Mouse (Mus musculus) left cerebral cortex, postnatal 14 days (tissue): ENCODE measurements around the gene Chrd. TPM values are rescaled to one million over a fixed set of nuclear protein-coding genes. Genes with fewer than 3 reads are reported as not detected.

Source experiments
- DNase-seq, 2 experiments: peaks; one replicate each; pipeline ENCODE4 v3.0.0; 2021 to 2022; ENCODE audit warnings: low spot score in 2 of 2, mixed read lengths in 1 of 2
- intact Hi-C: fragments of 180-260 bp; cut with DNase I; formaldehyde crosslinking; loops from one replicate; pipeline ENCODE4 v1.15.1; 2025
- total RNA-seq, 2 experiments: library from RNA; stranded (reverse); gene quantifications; 2 replicates each; pipeline ENCODE4 v1.2.3; 2021

The Chrd gene
- total RNA-seq, 2 experiments from 2014 or later, result 26.9 to 36.6 TPM

GRCm38 (mm10) chr16:20726384-20726783 lies 6.5 kb upstream of the Chrd start:
- intact Hi-C loops, result no loop called here
- DNase-seq, result no peak

GRCm38 (mm10) chr16:20730293-20730711 lies 2.6 kb upstream of the Chrd start:
- intact Hi-C loops, result no loop called here
- no peak for DNase-seq

GRCm38 (mm10) chr16:20731688-20732087 lies 1.2 kb upstream of the Chrd start:
- no peak for DNase-seq
- intact Hi-C loops, result no loop called here

GRCm38 (mm10) chr16:20732251-20732924 lies 539 bp upstream of the Chrd start:
- intact Hi-C loops, result no loop called here

GRCm38 (mm10) chr16:20733731-20734730 lies 1.1 kb downstream of the Chrd start, which contains the start of gene Thpo:
Gene Thpo (minus strand): TSS chr16:20734511.
- no peak for DNase-seq
- intact Hi-C loops, result no loop called here

More at GRCm38 (mm10) chr16:20732251-20732924, 539 bp upstream of the Chrd start:
- no peak for DNase-seq

GRCm38 (mm10) chr16:20735651-20736050 lies 2.7 kb downstream of the Chrd start:
- intact Hi-C loops, result no loop called here
- DNase-seq, result no peak

- no peak for DNase-seq
- intact Hi-C loops, result no loop called here
These were observed 3.2 kb downstream of the Chrd start for GRCm38 (mm10) chr16:20736168-20736567.

- intact Hi-C loops, result no loop called here
These were observed 3.9 kb downstream of the Chrd start for GRCm38 (mm10) chr16:20736823-20737222.

GRCm38 (mm10) chr16:20739845-20740244 lies 6.9 kb downstream of the Chrd start:
- DNase-seq, result no peak
- intact Hi-C loops, result no loop called here

More at GRCm38 (mm10) chr16:20736823-20737222, 3.9 kb downstream of the Chrd start:
- no peak for DNase-seq

GRCm38 (mm10) chr16:20746641-20747040 lies 13.7 kb downstream of the Chrd start:
- intact Hi-C loops, result no loop called here
- peak; percentile 70 to 90 for DNase-seq

GRCm38 (mm10) chr16:20750518-20750917 lies 17.6 kb downstream of the Chrd start:
- no peak for DNase-seq
- intact Hi-C loops, result no loop called here

- intact Hi-C loops, result no loop called here
- DNase-seq, result no peak
These were observed 23.1 kb downstream of the Chrd start for GRCm38 (mm10) chr16:20756052-20756451.

- intact Hi-C loops, result no loop called here
- DNase-seq, result no peak
These were observed 24.5 kb downstream of the Chrd start for GRCm38 (mm10) chr16:20757385-20757784.

- intact Hi-C loops, result loop anchor here (2.0 kb wide), 1 partner anchor 53 kb away; no protein-coding TSS in a partner anchor
- DNase-seq, result peak in 1 of 2 experiments; percentile 22
These were observed 28.8 kb downstream of the Chrd start for GRCm38 (mm10) chr16:20761681-20762080.

- intact Hi-C loops, result no loop called here
These were observed 32.3 kb downstream of the Chrd start for GRCm38 (mm10) chr16:20765244-20765643.

GRCm38 (mm10) chr16:20775021-20775420 lies 42.1 kb downstream of the Chrd start:
- DNase-seq, result no peak
- intact Hi-C loops, result no loop called here

More at GRCm38 (mm10) chr16:20765244-20765643, 32.3 kb downstream of the Chrd start:
- DNase-seq, result peak in 1 of 2 experiments; percentile 16

GRCm38 (mm10) chr16:20779846-20780245 lies 46.9 kb downstream of the Chrd start:
- DNase-seq, result peak in 1 of 2 experiments; percentile 19
- intact Hi-C loops, result no loop called here

- intact Hi-C loops, result no loop called here
- DNase-seq, result no peak
These were observed 48.2 kb downstream of the Chrd start for GRCm38 (mm10) chr16:20781101-20781630.

GRCm38 (mm10) chr16:20783891-20784290 lies 51.0 kb downstream of the Chrd start:
- DNase-seq, result no peak
- intact Hi-C loops, result no loop called here

GRCm38 (mm10) chr16:20784754-20785153 lies 51.8 kb downstream of the Chrd start:
- intact Hi-C loops, result no loop called here

More at GRCm38 (mm10) chr16:20784754-20785153, 51.8 kb downstream of the Chrd start:
- no peak for DNase-seq
